Mouse (Mus musculus) left cerebral cortex, adult 8-10 months (tissue): ENCODE results near the gene Hyls1. TPM values are rescaled to one million over a fixed set of nuclear protein-coding genes. Genes with fewer than 3 reads are reported as not detected.

ENCODE experiments used
- total RNA-seq, 4 experiments: library from RNA; stranded (reverse); gene quantifications; 2 replicates each; pipeline ENCODE4 v1.2.4; 2022

Hyls1 gene
- total RNA-seq, 4 experiments from 2014 or later = 8.7 to 11.8 (median 9.6) TPM

Other genes with a start within 250 kb of the Hyls1 start
- gene Cdon, start 149.3 kb downstream of the Hyls1 start, total RNA-seq = 10 to 100 TPM in 2 of 4 experiments, 1 to 10 TPM in 2; 8.7 to 12.5 (median 10.3) TPM
- gene Gm1113, start 52.1 kb downstream of the Hyls1 start, total RNA-seq = not detected
- 10 to 100 TPM; 17.6 to 19.4 (median 18.3) TPM for gene Ddx25, start 11.9 kb downstream of the Hyls1 start, total RNA-seq
- 10 to 100 TPM; 11.9 to 13.9 (median 12.5) TPM for gene Pus3, start 11.8 kb downstream of the Hyls1 start, total RNA-seq
- 1 to 10 TPM in 1 of 4 experiments, under 1 TPM in 3; 0.77 to 1.9 (median 0.79) TPM for gene Pate2, start 114 bp downstream of the Hyls1 start, total RNA-seq
- not detected for gene Pate4, start 41.5 kb upstream of the Hyls1 start, total RNA-seq
- gene Pate3, start 77.8 kb upstream of the Hyls1 start, total RNA-seq = not detected
- not detected for gene Pate1, start 117.0 kb upstream of the Hyls1 start, total RNA-seq
- not detected for gene Gm17677, start 170.7 kb upstream of the Hyls1 start, total RNA-seq
- gene Gm17727, start 207.7 kb upstream of the Hyls1 start, total RNA-seq = not detected
- not detected for gene Gm27235, start 219.7 kb upstream of the Hyls1 start, total RNA-seq
- gene D730048I06Rik, start 219.7 kb upstream of the Hyls1 start, total RNA-seq = not detected